Mouse (Mus musculus): Measurements from ENCODE around the gene Gpr137c.

Gene Gpr137c

GRCm38 (mm10) chr14:45219281-45220089, at the start of gene Gpr137c:
Gpr137c (plus strand) TSS chr14:45219717.
- DNase-seq (ENCODE audit: low spot score in 2 of 2), result peak; percentile 99 to 100

- DNase-seq (ENCODE audit: low spot score in 2 of 2), result no peak
These were observed 47.3 kb upstream of the Gpr137c start for GRCm38 (mm10) chr14:45172260-45172659.

DNA sequence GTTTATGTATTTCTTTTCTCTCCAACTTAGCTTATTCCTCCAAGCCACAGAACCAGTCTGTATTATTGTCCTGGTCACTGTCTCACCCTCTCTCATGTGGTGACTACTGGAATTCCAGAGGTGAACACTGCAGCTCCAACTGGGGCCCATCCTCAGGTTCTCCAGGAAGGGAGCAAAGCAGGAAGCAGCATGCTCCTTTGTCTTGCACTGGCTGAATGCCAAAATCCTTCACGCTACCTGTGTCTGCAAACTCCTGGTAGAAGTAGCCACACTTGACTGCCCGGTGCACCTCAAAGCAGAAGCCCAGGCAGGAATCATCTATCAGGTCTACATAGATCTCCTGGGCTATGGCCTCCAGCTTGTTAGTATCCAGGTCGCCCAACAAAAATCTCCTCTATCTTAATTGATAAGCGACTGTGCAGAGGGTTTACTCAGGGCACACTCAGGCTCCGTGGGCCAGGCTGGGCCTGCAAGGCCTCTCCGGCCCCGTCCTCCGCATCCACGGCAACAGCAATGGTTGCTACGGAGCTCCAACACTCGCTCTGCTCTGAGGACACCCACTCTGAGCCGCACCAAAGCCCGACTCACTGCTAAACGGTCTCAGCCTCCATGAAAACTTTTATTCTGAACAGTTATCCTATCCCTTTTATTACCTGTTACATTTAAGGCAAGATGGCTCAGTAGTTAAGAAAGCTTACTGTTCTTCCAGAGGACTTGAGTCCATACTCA, 44.3 kb upstream of the Gpr137c start:
- DNase-seq (ENCODE audit: low spot score in 2 of 2), result no peak

DNA sequence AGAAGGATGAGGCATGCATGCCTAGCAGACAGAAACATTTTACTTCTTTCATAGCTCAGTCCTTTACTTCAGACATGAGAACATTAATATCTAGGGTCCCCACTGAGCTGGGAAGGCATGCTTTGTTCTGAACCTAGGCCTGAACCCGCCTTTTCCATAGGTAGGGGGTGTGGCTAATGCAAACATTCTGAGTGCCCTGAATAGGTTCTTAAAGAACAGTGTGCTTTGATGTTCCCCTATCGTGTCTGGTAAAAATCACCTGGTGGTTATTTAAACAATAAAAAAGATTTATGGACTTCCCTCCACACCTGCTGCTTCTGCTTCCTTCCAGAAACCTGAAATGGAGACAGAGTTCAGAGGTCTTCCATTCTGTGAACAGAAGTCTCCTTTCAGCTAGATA, 40.3 kb upstream of the Gpr137c start:
- no peak for DNase-seq (ENCODE audit: low spot score in 2 of 2)

GRCm38 (mm10) chr14:45179606-45180005, 39.9 kb upstream of the Gpr137c start:
- no peak for DNase-seq (ENCODE audit: low spot score in 2 of 2)

DNA sequence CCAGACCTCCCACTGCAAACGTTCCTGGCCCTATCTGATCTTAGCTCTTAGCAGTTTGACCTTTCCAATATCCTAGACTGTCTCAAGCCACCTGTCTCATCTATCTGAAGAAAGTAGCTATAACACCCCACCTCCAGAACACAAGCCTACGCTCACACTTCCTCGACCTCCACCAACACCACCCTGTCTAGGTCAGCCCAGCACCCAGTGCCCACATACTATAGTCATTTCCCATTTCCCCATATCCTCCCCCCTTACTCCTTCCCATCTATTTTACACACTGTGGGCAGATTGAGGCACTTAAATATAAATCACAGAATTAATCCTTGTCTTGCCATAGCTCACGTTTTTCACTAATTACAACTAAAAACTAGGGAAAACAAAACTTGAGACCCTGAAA, 37.9 kb upstream of the Gpr137c start:
- DNase-seq (ENCODE audit: low spot score in 2 of 2), result no peak

- no peak for DNase-seq (ENCODE audit: low spot score in 2 of 2)
These were observed 28.5 kb upstream of the Gpr137c start for GRCm38 (mm10) chr14:45190999-45191398.

DNA sequence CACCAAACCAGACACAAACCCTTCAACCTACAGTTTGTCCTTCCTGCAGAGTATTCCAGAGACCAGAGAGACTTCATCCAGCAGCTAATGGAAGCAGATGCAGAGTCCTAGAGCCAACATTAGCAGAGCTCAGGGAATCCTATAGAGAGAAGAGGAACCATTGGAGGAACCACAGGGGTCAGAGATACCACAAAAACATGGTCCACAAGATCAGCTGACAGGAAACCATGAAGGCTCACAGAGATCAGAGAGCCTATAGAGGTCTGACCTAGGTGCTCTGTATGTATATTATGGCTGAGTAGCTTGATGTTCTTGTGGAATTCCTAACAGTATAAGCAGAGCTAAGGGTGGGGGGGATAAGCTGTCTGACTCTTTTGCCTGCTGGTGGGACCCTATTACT, 18.9 kb upstream of the Gpr137c start:
- DNase-seq (ENCODE audit: low spot score in 2 of 2), result no peak

DNA sequence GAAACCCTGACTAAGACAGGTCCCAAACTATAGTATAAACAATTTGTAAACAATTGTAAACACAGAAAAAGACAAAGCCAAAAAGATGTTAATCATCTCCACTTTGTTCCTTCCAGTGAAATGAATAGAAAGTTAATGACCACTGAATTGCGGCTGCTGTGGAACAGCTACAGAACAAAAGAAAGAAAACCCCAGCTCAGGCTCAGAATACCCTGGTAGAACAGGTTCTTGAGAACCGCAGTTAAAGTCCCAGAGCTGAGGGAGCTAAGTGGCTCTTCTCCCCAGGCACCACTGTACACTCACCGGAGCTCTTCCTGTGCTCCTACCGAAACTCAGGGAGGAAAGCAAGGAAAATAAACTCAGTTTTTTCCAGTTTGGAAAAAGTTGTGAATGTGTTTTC, 8.8 kb upstream of the Gpr137c start:
- no peak for DNase-seq (ENCODE audit: low spot score in 2 of 2)

- DNase-seq (ENCODE audit: low spot score in 2 of 2), result no peak
These were observed 8.1 kb upstream of the Gpr137c start for GRCm38 (mm10) chr14:45211431-45211830.

DNA sequence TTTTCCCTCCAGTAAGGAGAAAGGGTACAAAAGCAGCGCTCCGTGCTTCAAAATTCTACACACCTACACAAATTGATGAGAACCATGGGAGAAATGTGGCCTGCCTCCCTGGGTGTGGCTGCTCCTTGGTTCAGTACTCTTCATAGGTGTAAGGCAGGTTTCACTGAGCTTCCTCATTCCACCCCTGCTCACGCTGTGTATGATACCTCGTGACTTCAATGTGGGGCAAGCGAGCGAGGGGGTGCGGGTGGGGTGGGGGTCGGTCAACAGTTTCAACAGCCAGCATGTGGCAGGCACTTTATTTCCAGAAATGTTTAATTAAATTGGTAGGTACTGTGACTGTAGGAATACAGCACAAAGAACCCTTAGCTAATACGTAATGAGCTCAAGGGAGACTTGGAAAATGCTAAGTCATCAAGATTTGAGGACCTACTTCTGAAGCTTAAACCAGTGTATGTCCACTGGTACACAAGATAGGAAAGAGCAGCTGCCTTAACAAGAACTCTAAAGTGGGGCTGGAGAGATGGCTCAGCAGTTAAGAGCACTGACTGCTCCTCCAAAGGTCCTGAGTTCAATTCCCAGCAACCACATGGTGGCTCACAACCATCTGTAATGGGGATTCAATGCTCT, 2.7 kb upstream of the Gpr137c start:
- no peak for DNase-seq (ENCODE audit: low spot score in 2 of 2)

DNA sequence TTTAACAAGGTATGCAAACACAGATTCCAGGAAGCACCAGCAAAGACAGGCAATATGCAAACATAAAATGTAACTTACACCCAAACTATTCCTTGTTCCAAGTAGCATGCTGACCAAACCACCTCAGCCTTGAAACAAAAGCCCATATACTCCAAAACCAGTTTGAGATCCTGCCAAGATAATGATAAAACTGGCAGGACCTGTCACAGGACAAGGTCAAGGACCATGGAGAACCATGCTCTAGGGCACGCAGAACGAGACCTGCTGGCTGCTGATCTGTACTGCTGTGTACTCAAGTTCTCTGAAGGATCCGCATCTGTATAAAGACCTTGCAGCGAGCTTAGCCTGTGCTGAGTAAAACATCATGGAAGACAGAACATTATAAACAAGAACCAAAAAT, 1.8 kb upstream of the Gpr137c start:
- DNase-seq (ENCODE audit: low spot score in 2 of 2), result peak in 1 of 2 experiments; percentile 32

GRCm38 (mm10) chr14:45220090-45220956, 806 bp downstream of the Gpr137c start, which contains the start of gene Txndc16:
Txndc16 (minus strand) TSS chr14:45220328.
- peak; percentile 91 for DNase-seq (ENCODE audit: low spot score in 2 of 2)

GRCm38 (mm10) chr14:45220957-45221630, 1.6 kb downstream of the Gpr137c start:
- DNase-seq (ENCODE audit: low spot score in 2 of 2), result no peak

DNA sequence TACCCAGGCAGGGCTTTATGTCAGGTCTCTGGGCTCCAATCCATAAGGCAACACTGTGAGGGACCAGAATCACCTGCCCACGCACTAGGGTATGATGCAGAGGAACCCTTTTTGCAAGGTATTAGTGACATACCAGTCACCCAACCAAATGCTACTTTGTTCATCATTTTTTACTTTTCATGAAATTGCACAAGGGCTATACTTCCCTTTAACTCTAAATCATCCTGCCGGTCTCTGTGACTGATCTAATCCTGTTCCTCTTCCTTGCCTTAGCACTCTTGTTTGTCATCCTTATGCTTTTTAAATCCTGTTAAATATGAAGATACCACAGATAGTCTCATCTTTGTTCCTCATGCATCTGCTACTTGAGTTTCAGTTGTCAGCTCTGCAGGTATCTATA, 19.5 kb downstream of the Gpr137c start:
- no peak for DNase-seq (ENCODE audit: low spot score in 2 of 2)

- DNase-seq (ENCODE audit: low spot score in 2 of 2), result no peak
These were observed 22.1 kb downstream of the Gpr137c start for GRCm38 (mm10) chr14:45241613-45242012.

DNA sequence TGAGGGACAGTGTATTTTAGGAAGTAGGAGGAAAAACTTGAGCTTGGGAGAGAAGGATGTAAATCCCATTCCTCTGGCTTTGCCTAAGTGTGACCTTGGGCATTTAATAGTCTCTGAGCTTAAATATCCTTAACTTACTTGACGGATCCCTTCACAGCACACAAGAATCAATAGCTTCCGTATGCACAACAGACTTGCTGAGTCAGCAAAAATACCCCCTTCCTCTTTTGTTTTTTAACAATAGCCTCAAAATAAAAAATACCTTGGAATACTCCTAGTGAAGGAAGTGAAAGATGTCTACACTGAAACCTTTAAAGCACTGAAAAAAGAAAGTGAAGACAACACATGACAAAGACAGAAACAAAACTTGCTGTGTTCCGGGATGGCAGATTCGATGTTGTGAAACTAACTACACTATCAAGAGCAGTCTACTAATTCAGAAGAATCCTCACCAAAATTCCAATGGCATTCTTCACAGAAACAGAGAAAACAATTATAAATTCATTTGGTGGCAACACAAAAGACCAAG, 32.1 kb downstream of the Gpr137c start:
- no peak for DNase-seq (ENCODE audit: low spot score in 2 of 2)

DNA sequence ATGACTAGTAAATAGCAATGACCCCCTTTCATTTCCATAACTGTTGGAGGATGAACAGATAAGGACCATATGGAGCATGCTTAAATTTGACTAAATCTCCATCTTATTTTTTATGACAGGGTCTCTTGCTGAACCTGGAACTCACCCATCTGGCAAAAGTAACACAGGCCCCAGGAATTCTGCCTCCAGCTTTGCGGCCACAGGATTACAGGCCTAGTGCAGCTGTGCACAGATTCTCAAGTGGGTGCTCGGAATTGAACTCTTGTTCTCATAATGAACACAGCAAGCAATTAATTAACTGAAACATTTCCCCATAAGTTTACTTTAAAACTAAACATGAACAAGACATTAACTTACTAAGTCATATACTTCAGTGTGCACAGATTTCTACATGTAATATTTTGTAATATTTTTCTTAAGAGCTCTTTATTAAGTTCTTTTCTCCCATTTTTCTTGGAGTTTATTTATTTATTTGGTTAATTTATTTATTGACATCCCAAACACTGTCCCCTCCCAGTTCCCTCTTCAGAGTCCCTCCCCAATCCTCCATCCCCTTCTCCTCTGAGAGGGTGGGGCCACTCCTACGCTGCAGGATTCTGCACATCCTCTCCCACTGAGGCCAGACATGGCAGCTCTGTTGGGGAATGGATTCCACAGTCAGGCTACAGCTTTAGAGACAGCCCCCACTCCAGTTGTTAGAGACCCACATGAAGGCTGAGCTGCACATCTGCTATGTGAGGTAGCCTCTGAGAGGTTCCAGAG, 44.5 kb downstream of the Gpr137c start:
- DNase-seq (ENCODE audit: low spot score in 2 of 2), result no peak

DNA sequence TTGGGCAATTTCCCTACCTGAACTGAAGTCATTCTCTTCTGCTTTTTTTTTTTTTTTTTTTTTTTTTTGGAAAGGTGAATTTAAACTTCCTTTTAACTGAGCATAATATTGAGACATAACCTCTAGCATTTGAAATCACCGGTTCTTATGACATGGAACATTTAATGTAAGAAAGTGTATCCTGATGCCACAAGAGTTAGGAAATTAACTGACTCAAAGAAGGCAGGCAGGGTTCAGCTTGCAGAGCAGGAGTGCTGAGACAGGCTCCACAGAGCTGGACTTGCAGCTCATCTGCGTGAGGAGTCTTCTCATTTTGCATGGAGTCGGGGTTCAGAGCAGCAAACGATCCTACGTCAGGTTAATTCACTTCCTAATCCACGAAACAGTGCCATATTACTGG, 56.3 kb downstream of the Gpr137c start:
- DNase-seq (ENCODE audit: low spot score in 2 of 2), result no peak

DNA sequence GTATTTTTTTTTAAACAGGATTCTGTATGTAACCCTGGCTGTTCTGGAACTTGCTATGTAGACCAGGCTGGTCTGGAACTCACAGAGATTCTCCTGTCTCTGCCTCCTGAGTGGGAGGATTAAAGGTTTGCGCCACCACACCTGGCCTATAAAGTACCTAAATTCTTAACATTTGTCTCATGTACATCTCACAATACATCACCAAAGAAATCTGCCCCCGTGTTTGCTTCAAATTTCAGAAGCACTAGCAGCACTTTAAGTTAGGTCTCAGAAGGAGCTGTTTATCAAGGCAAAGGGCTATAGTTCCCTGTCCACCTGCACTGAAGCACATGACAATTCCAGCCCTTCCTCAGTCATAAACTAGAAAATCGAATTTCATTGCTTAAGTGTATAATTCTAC, 62.5 kb downstream of the Gpr137c start:
- DNase-seq (ENCODE audit: low spot score in 2 of 2), result no peak
